Mouse (Mus musculus): ENCODE data around the gene Arid1b.

DNA sequence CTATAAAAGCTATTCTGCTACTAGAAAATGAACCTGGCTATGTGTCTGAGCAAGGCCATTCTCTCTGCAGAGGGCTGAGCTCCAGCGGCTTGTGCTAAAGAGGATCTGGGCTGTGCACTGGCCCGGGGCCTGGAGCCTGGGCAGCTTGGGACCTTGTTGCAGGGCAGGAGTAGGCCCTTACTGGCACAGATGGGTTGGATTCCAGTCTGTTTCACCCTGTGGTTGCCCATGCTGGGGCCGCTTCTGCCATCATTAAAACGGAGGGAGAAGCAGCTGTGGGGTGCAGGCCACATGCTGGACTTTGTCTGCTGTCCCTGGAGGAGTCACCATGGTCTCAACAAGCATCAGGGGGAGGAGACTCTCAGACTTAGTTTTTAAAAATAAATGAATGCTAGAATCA is 303.4 kb downstream of the Arid1b start:
- TF ChIP-seq TAL1 (conservative IDR thresholded peaks at IDR 0.05; ENCODE audit: low read depth, low read length) (no peak), POLR2AphosphoS5 (IDR thresholded peaks at IDR 0.05; ENCODE audit: insufficient replicate concordance, low read depth, low read length) (no peak)
